Mouse (Mus musculus): ENCODE data around the gene Ddx20. TPM values are rescaled to one million over a fixed set of nuclear protein-coding genes. Genes with fewer than 3 reads are reported as not detected.

Gene Ddx20
- polyA plus RNA-seq, 1 experiment from 2014 or later: 40.7 TPM

DNA sequence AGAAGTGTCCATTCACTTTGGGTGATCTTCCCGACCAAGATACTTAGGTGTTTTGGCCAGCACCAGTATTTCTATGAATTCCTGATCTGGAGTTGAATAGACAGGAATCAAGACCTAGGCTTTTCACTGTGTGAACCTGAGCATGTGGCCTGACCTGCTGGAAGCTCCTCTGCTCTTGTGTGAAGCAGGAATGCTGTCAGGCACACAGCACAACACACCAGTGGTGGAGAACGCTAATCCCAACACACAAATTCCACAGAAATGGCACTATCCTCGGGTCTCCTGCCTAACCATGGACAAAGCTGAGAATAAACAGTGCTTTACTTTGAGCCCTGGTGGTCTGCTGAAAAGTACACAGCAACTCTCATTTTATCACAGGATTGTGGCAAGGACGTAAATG, 33.1 kb upstream of the Ddx20 start:
- H3K4me2 ChIP-seq (replicated peaks; ENCODE audit: low read depth, low read length): no peak overlapping the region
- ATAC-seq (ENCODE audit: low FRiP score) (no peak), DNase-seq (ENCODE audit: low spot score) (no peak)
- no peaks in the 10 kb centered on the region for H3K36me3 ChIP-seq (ENCODE audit: control insufficient read depth, insufficient read depth, low read length)
- H3K4me3 ChIP-seq (ENCODE audit: low read depth, low read length): no peak overlapping the region
- no peak overlapping the region for H3K27ac ChIP-seq (ENCODE audit: low read depth, low read length)
- 0 out of 2 replicates have a peak, but pooled peaks cover 4% of the 10 kb centered on the region for H3K4me1 ChIP-seq (replicated peaks; ENCODE audit: control insufficient read depth, insufficient read depth, low read length)
- WGBS: 80% methylated on average over 4 of the region's 4 CpGs
- no peaks in the 10 kb centered on the region for H3K9me3 ChIP-seq (ENCODE audit: control insufficient read depth, low read length)
- H3K27me3 ChIP-seq (ENCODE audit: control insufficient read depth, insufficient read depth, low read length): no peaks in the 10 kb centered on the region
- no peak overlapping the region for H3K9ac ChIP-seq (ENCODE audit: low read depth, low read length)

DNA sequence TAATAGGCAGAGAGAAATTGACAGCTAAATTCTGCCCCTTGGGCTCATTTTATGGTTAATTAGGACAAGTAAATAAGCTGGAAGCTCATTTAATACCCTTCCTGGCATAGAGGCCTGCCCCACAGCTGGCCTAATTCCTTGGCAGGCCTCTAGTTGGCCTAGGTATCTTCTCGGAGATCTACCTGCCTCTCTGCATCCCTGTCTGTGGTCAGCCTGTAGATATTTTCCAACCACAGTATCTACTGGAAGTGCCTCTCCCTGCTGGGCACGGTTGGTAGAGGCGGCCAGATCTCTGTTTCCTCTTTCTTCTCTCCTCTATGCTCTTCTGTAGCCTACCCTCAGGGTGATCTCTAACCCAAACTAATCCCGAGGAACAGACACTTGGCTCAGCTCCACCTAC, 32.6 kb upstream of the Ddx20 start:
- Histone ChIP-seq H3K4me2 (replicated peaks; ENCODE audit: low read depth, low read length) (no peak overlapping the region), H3K4me3 (ENCODE audit: low read depth, low read length) (no peak overlapping the region), H3K36me3 (ENCODE audit: control insufficient read depth, insufficient read depth, low read length) (no peaks in the 10 kb centered on the region), H3K27me3 (ENCODE audit: control insufficient read depth, insufficient read depth, low read length) (no peaks in the 10 kb centered on the region), H3K9ac (ENCODE audit: low read depth, low read length) (no peak overlapping the region), H3K9me3 (ENCODE audit: control insufficient read depth, low read length) (no peaks in the 10 kb centered on the region), H3K27ac (ENCODE audit: low read depth, low read length) (no peak overlapping the region), H3K4me1 (replicated peaks; ENCODE audit: control insufficient read depth, insufficient read depth, low read length) (0 out of 2 replicates have a peak, but pooled peaks cover 4% of the 10 kb centered on the region)
- WGBS: 77% methylated on average over 4 of the region's 4 CpGs
- ATAC-seq (ENCODE audit: low FRiP score) (no peak), DNase-seq (ENCODE audit: low spot score) (no peak)

GRCm38 (mm10) chr3:105718746-105719145, 31.4 kb upstream of the Ddx20 start:
- WGBS: 48% methylated on average over 4 of the region's 4 CpGs
- Histone ChIP-seq H3K27ac (ENCODE audit: low read depth, low read length) (no peak overlapping the region), H3K4me1 (replicated peaks; ENCODE audit: control insufficient read depth, insufficient read depth, low read length) (0 out of 2 replicates have a peak, but pooled peaks cover 8% of the 10 kb centered on the region), H3K4me2 (replicated peaks; ENCODE audit: low read depth, low read length) (no peak overlapping the region), H3K9me3 (ENCODE audit: control insufficient read depth, low read length) (no peaks in the 10 kb centered on the region), H3K9ac (ENCODE audit: low read depth, low read length) (no peak overlapping the region), H3K27me3 (ENCODE audit: control insufficient read depth, insufficient read depth, low read length) (no peaks in the 10 kb centered on the region), H3K4me3 (ENCODE audit: low read depth, low read length) (no peak overlapping the region), H3K36me3 (ENCODE audit: control insufficient read depth, insufficient read depth, low read length) (no peaks in the 10 kb centered on the region)
- DNase-seq (ENCODE audit: low spot score) (no peak), ATAC-seq (ENCODE audit: low FRiP score) (0 out of 2 replicates have a peak, but pooled peaks have one; percentile 18)

GRCm38 (mm10) chr3:105717856-105718555, 30.6 kb upstream of the Ddx20 start:
- H3K4me2 ChIP-seq (replicated peaks; ENCODE audit: low read depth, low read length): no peak overlapping the region
- H3K9me3 ChIP-seq (ENCODE audit: control insufficient read depth, low read length): no peaks in the 10 kb centered on the region
- WGBS: 50% methylated on average over 11 of the region's 11 CpGs
- no peaks in the 10 kb centered on the region for H3K36me3 ChIP-seq (ENCODE audit: control insufficient read depth, insufficient read depth, low read length)
- H3K9ac ChIP-seq (ENCODE audit: low read depth, low read length): no peak overlapping the region
- 0 out of 2 replicates have a peak, but pooled peaks cover 8% of the 10 kb centered on the region for H3K4me1 ChIP-seq (replicated peaks; ENCODE audit: control insufficient read depth, insufficient read depth, low read length)
- H3K27ac ChIP-seq (ENCODE audit: low read depth, low read length): peak overlapping the region; percentile 14; the same call in 1 of the 2 replicates
- peak; percentile 51 for DNase-seq (ENCODE audit: low spot score)
- peak; percentile 71 for ATAC-seq (ENCODE audit: low FRiP score)
- H3K27me3 ChIP-seq (ENCODE audit: control insufficient read depth, insufficient read depth, low read length): no peaks in the 10 kb centered on the region
- no peak overlapping the region for H3K4me3 ChIP-seq (ENCODE audit: low read depth, low read length)

DNA sequence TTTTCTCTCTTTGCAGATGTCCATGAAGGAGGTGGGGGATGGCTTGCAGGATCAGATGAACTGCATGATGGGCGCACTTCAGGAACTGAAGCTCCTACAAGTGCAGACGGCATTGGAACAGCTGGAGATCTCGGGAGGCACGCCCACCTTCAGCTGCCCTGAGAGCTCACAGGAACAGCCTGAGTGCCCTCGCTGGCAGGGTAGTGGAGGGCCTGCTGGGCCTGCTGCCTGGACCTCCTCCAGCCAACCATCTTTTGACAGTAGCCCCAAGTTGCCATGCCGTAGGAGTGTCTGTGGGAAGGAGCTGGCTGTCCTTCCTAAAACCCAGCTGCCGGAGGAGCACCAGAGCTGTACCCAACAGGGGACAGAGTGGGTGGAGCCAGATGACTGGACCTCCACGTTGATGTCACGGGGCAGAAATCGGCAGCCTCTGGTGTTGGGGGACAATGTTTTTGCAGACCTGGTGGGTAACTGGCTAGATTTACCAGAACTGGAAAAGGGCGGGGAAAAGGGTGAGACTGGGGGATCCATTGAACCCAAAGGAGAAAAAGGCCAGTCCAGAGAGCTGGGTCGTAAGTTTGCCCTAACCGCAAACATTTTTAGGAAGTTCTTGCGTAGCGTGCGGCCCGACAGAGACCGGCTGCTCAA, 29.1 kb upstream of the Ddx20 start:
- H3K4me1 ChIP-seq (replicated peaks; ENCODE audit: control insufficient read depth, insufficient read depth, low read length): 0 out of 2 replicates have a peak, but pooled peaks cover 8% of the 10 kb centered on the region
- ATAC-seq (ENCODE audit: low FRiP score) (no peak), DNase-seq (ENCODE audit: low spot score) (no peak)
- H3K27me3 ChIP-seq (ENCODE audit: control insufficient read depth, insufficient read depth, low read length): no peaks in the 10 kb centered on the region
- H3K9ac ChIP-seq (ENCODE audit: low read depth, low read length): no peak overlapping the region
- no peak overlapping the region for H3K4me3 ChIP-seq (ENCODE audit: low read depth, low read length)
- no peaks in the 10 kb centered on the region for H3K36me3 ChIP-seq (ENCODE audit: control insufficient read depth, insufficient read depth, low read length)
- H3K4me2 ChIP-seq (replicated peaks; ENCODE audit: low read depth, low read length): no peak overlapping the region
- no peak overlapping the region for H3K27ac ChIP-seq (ENCODE audit: low read depth, low read length)
- H3K9me3 ChIP-seq (ENCODE audit: control insufficient read depth, low read length): no peaks in the 10 kb centered on the region
- 56% methylated on average over 18 of the region's 18 CpGs for WGBS

DNA sequence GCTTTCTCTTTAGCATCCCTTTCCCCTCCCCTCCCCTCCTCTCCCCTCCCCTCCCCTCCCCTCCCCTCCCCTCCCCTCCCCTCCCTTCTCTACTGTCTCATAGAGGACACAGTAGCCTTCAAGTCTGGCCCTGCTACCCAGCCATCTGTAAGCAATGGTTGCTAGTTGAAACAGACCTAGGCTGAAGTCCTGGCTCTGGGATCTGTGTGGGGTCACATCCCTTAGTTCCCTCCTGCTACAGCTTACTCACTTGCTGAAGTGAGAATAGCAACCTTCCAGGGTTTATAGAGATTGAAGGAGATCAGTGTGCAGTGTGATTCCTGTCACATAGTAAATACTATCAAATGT, 27.4 kb upstream of the Ddx20 start:
- Histone ChIP-seq H3K4me1 (replicated peaks; ENCODE audit: control insufficient read depth, insufficient read depth, low read length) (0 out of 2 replicates have a peak, but pooled peaks cover 8% of the 10 kb centered on the region), H3K27me3 (ENCODE audit: control insufficient read depth, insufficient read depth, low read length) (no peaks in the 10 kb centered on the region), H3K36me3 (ENCODE audit: control insufficient read depth, insufficient read depth, low read length) (no peaks in the 10 kb centered on the region), H3K27ac (ENCODE audit: low read depth, low read length) (no peak overlapping the region), H3K9ac (ENCODE audit: low read depth, low read length) (no peak overlapping the region), H3K4me2 (replicated peaks; ENCODE audit: low read depth, low read length) (no peak overlapping the region), H3K9me3 (ENCODE audit: control insufficient read depth, low read length) (no peaks in the 10 kb centered on the region), H3K4me3 (ENCODE audit: low read depth, low read length) (no peak overlapping the region)
- ATAC-seq (ENCODE audit: low FRiP score) (no peak), DNase-seq (ENCODE audit: low spot score) (no peak)

GRCm38 (mm10) chr3:105714091-105714819, 26.9 kb upstream of the Ddx20 start:
- 23% methylated on average over 7 of the region's 8 CpGs for WGBS
- Histone ChIP-seq H3K27me3 (ENCODE audit: control insufficient read depth, insufficient read depth, low read length) (no peaks in the 10 kb centered on the region), H3K9me3 (ENCODE audit: control insufficient read depth, low read length) (no peaks in the 10 kb centered on the region), H3K27ac (ENCODE audit: low read depth, low read length) (peak overlapping the region; percentile 37; the same call in 1 of the 2 replicates), H3K4me1 (replicated peaks; ENCODE audit: control insufficient read depth, insufficient read depth, low read length) (0 out of 2 replicates have a peak, but pooled peaks cover 8% of the 10 kb centered on the region), H3K4me3 (ENCODE audit: low read depth, low read length) (no peak overlapping the region), H3K4me2 (replicated peaks; ENCODE audit: low read depth, low read length) (no peak overlapping the region), H3K9ac (ENCODE audit: low read depth, low read length) (no peak overlapping the region), H3K36me3 (ENCODE audit: control insufficient read depth, insufficient read depth, low read length) (no peaks in the 10 kb centered on the region)
- ATAC-seq (ENCODE audit: low FRiP score): peak; percentile 39; the same call in 1 of the 2 replicates
- no peak for DNase-seq (ENCODE audit: low spot score)

GRCm38 (mm10) chr3:105712827-105713226, 25.5 kb upstream of the Ddx20 start:
- DNase-seq (ENCODE audit: low spot score) (no peak), ATAC-seq (ENCODE audit: low FRiP score) (no peak)
- 0 out of 2 replicates have a peak, but pooled peaks cover 9% of the 10 kb centered on the region for H3K4me1 ChIP-seq (replicated peaks; ENCODE audit: control insufficient read depth, insufficient read depth, low read length)

More at GRCm38 (mm10) chr3:105712827-105713226, 25.5 kb upstream of the Ddx20 start:
- no peak overlapping the region for H3K9ac ChIP-seq (ENCODE audit: low read depth, low read length)
- H3K4me3 ChIP-seq (ENCODE audit: low read depth, low read length): no peak overlapping the region
- H3K9me3 ChIP-seq (ENCODE audit: control insufficient read depth, low read length): no peaks in the 10 kb centered on the region
- H3K36me3 ChIP-seq (ENCODE audit: control insufficient read depth, insufficient read depth, low read length): no peaks in the 10 kb centered on the region
- no peak overlapping the region for H3K4me2 ChIP-seq (replicated peaks; ENCODE audit: low read depth, low read length)
- H3K27me3 ChIP-seq (ENCODE audit: control insufficient read depth, insufficient read depth, low read length): no peaks in the 10 kb centered on the region
- no peak overlapping the region for H3K27ac ChIP-seq (ENCODE audit: low read depth, low read length)
